8 mouse cellular contexts compared by ENCODE assay signal in the genomic region with DNA sequence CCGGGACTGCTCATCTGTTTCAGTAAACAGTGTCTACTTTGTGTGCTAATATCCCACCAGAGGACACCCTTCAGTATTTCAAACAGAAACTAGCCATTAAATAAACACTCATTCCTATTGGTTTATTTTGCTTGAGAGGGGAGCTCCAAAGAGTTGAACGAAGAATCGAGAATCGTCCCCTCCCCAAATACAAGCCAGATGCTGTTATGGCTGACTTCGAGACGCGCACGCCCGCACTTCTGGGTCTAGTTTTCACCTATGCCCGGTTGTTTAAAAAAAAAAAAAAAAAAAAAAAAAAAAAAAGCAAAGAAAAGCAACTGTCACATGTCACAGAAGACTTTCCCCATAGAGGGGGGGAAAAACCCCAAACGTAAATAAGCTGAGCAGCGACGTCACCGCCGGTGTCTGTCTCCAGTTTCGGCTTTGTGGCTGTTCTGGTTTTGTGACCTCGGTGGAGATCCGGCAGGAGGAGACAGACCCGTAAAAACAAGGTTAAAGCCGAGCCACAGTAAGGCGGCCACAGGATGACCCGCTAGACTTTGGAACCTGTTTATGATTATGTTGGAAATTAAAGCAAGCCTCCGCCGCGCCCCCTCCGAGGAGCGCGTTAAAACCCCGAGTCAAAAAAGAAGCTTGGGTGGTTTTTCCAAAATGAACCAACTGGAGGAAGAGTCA. TPM values are rescaled to one million over a fixed set of nuclear protein-coding genes. Genes with fewer than 3 reads are reported as not detected.
A peak's percentile ranks its signal among the peaks of the same experiment; 100 is the strongest.
DNase-seq lines count a peak whose midpoint lies in the region; ATAC-seq and TF ChIP-seq lines count a peak whose summit lies in the region.

No protein-coding gene starts in this region.

- H3K4me3 ChIP-seq in ES-Bruce4 (ENCODE audit: low read depth, low read length) = peak overlapping the region; percentile 96
- H3K4me3 ChIP-seq in heart, postnatal 0 days (ENCODE audit: low read depth, low read length) = peak overlapping the region; percentile 63

- ATAC-seq in heart, postnatal 0 days (ENCODE audit: insufficient read depth, low read depth) = no peak
- 0 out of 2 replicates have a peak, but pooled peaks have one; percentile 1 for ATAC-seq in megakaryocyte-erythroid progenitor cell, adult 5-6 weeks (replicated peaks; ENCODE audit: low FRiP score, low TSS enrichment, poor library complexity, severe bottlenecking)

- peak overlapping the region; percentile 86 for H3K9ac ChIP-seq in ES-Bruce4 (ENCODE audit: low read depth, poor library complexity, severe bottlenecking)
- peak overlapping the region; percentile 64 for H3K9ac ChIP-seq in heart, postnatal 0 days (replicated peaks; ENCODE audit: low read depth, low read length)

- no peaks in the 10 kb centered on the region for H3K9me3 ChIP-seq in ES-Bruce4 (replicated peaks; ENCODE audit: control insufficient read depth, insufficient read depth, low read length, poor library complexity, severe bottlenecking)
- no peaks in the 10 kb centered on the region for H3K9me3 ChIP-seq in heart, postnatal 0 days (replicated peaks; ENCODE audit: control insufficient read depth, low read length)

- H3K4me2 ChIP-seq in heart, postnatal 0 days (ENCODE audit: low read depth, low read length) = peak overlapping the region; percentile 91

- DNase-seq in 416B (ENCODE audit: low read depth) = peak; percentile 92
- DNase-seq in embryo, embryonic 9.5 days (ENCODE audit: extremely low spot score) = peak; percentile 62
- DNase-seq in heart, postnatal 0 days (ENCODE audit: low spot score) = no peak
- peak; percentile 59 to 77 for DNase-seq in kidney, postnatal 25 days
- DNase-seq in splenic B cell, adult 2 months (ENCODE audit: low read depth, low spot score) = peak; percentile 98
- DNase-seq in frontal cortex, postnatal 10 days (ENCODE audit: low spot score in 2 of 2) = no peak

- WGBS in heart, postnatal 0 days = 1% methylated on average over 29 of the region's 29 CpGs

- peaks cover 1% of the 10 kb centered on the region for H3K4me1 ChIP-seq in ES-Bruce4 (ENCODE audit: control insufficient read depth, insufficient read depth, low read length)
- no peaks in the 10 kb centered on the region for H3K4me1 ChIP-seq in heart, postnatal 0 days (ENCODE audit: control insufficient read depth, insufficient read depth)

- peak overlapping the region; percentile 93 for H3K27ac ChIP-seq in ES-Bruce4 (ENCODE audit: insufficient read depth, low read length)
- peak overlapping the region; percentile 94 for H3K27ac ChIP-seq in heart, postnatal 0 days (ENCODE audit: low read depth)

- peaks cover 7% of the 10 kb centered on the region for H3K36me3 ChIP-seq in ES-Bruce4 (ENCODE audit: control insufficient read depth, insufficient read depth, low read length, poor library complexity, severe bottlenecking)
- no peaks in the 10 kb centered on the region for H3K36me3 ChIP-seq in heart, postnatal 0 days (replicated peaks; ENCODE audit: control insufficient read depth, insufficient read depth, low read length)
- H3K36me3 ChIP-seq in splenic B cell, adult 2 months (ENCODE audit: control insufficient read depth, insufficient read depth, low read length, poor library complexity, severe bottlenecking) = no peaks in the 10 kb centered on the region

- TF ChIP-seq EP300 in ES-Bruce4 (IDR thresholded peaks at IDR 0.05; ENCODE audit: insufficient read depth, low read depth, low read length) = no peak
- TF ChIP-seq EP300 in heart, postnatal 0 days (IDR thresholded peaks at IDR 0.05; ENCODE audit: low read depth) = no peak

- TF ChIP-seq POLR2A in ES-Bruce4 (IDR thresholded peaks at IDR 0.05; ENCODE audit: insufficient read depth, low read length) = no peak

- H3K27me3 ChIP-seq in ES-Bruce4 (ENCODE audit: control insufficient read depth, insufficient read depth, low read length, poor library complexity, severe bottlenecking) = no peaks in the 10 kb centered on the region
- no peaks in the 10 kb centered on the region for H3K27me3 ChIP-seq in heart, postnatal 0 days (ENCODE audit: control insufficient read depth, insufficient read depth, low read length)
- H3K27me3 ChIP-seq in splenic B cell, adult 2 months (ENCODE audit: control insufficient read depth, insufficient read depth, low read length, poor library complexity, severe bottlenecking) = no peaks in the 10 kb centered on the region

- no peak for TF ChIP-seq CTCF in ES-Bruce4 (IDR thresholded peaks at IDR 0.05; ENCODE audit: low read depth, low read length)
- no peak for TF ChIP-seq CTCF in heart, postnatal 0 days (IDR thresholded peaks at IDR 0.05; ENCODE audit: low read depth)

RNA-seq across cellular contexts. Expression of a gene that starts 1.2 kb away (rescaled TPM):
- polyA plus RNA-seq in ES-Bruce4 (2011; ENCODE audit: insufficient read depth, insufficient read length, low read depth, missing spikeins) = 218 and 227 TPM in 2 replicates
- total RNA-seq in heart, postnatal 0 days (2014; rRNA removed; ENCODE audit: low replicate concordance) = 7.8 and 12.9 TPM in 2 replicates
- 9.0 and 10.6 TPM in 2 replicates for polyA plus RNA-seq in heart, postnatal 0 days (2015; fragmentation: Nextera tagmentation; extraction: Ambion mirVana)
- total RNA-seq in megakaryocyte-erythroid progenitor cell, adult 5-6 weeks (2014; fragmentation: Nextera tagmentation) = 43.6 and 50.7 TPM in 2 replicates
- 25.0 and 30.1 TPM in 2 replicates for total RNA-seq in megakaryocyte-erythroid progenitor cell, adult 5-6 weeks (2017)

Comparison
In these comparisons a context has a peak if more than half of its experiments do, and no peak if none do; other contexts are left out.
1. DNase-seq: peak in 416B (single experiment), embryo, embryonic 9.5 days (single experiment), kidney, postnatal 25 days (2 of 2) and splenic B cell, adult 2 months (single experiment); none in heart, postnatal 0 days (single experiment) and frontal cortex, postnatal 10 days (0 of 2).